Mouse (Mus musculus) CD8-positive naive resting alpha-beta T cell, adult 2 months (primary cell): ENCODE results near the gene Il31ra.
"Not testable (repeated sequence)": the region's sequence is repeated elsewhere in the genome, so short reads cannot be mapped to it uniquely, and the experiment has no call there.

ENCODE experiments used
- DNase-seq, 2 experiments: peaks; one replicate each; pipeline ENCODE4 v3.0.0; 2022; ENCODE audit warnings: low read depth in 2 of 2, low spot score in 2 of 2

Gene Il31ra

GRCm38 (mm10) chr13:112594260-112594659, at the start of gene Il31ra:
Gene Il31ra, minus strand, starts transcription at chr13:112594360.
- DNase-seq, result not testable (repeated sequence)

- no peak for DNase-seq
Measured at GRCm38 (mm10) chr13:112642897-112643296, 48.7 kb upstream of the Il31ra start.

GRCm38 (mm10) chr13:112639111-112639510, 45.0 kb upstream of the Il31ra start:
- no peak for DNase-seq

GRCm38 (mm10) chr13:112636498-112636897, 42.3 kb upstream of the Il31ra start:
- no peak for DNase-seq

- DNase-seq, result no peak
Measured at GRCm38 (mm10) chr13:112635174-112635837, 41.1 kb upstream of the Il31ra start.

- no peak for DNase-seq
Measured at GRCm38 (mm10) chr13:112625566-112625965, 31.4 kb upstream of the Il31ra start.

GRCm38 (mm10) chr13:112624622-112625021, 30.5 kb upstream of the Il31ra start:
- DNase-seq, result no peak

- DNase-seq, result no peak
Measured at GRCm38 (mm10) chr13:112623656-112624055, 29.5 kb upstream of the Il31ra start.

GRCm38 (mm10) chr13:112621592-112621991, 27.4 kb upstream of the Il31ra start:
- DNase-seq, result no peak

- DNase-seq, result no peak
Measured at GRCm38 (mm10) chr13:112608606-112609005, 14.4 kb upstream of the Il31ra start.

- no peak for DNase-seq
Measured at GRCm38 (mm10) chr13:112604411-112604810, 10.3 kb upstream of the Il31ra start.

- DNase-seq, result no peak
Measured at GRCm38 (mm10) chr13:112603839-112604238, 9.7 kb upstream of the Il31ra start.

- DNase-seq, result no peak
Measured at GRCm38 (mm10) chr13:112602607-112603006, 8.4 kb upstream of the Il31ra start.

- DNase-seq, result no peak
Measured at GRCm38 (mm10) chr13:112590254-112590653, 3.9 kb downstream of the Il31ra start.

- DNase-seq, result no peak
Measured at GRCm38 (mm10) chr13:112589625-112590024, 4.5 kb downstream of the Il31ra start.

- no peak for DNase-seq
Measured at GRCm38 (mm10) chr13:112584556-112585237, 9.5 kb downstream of the Il31ra start.

- DNase-seq, result no peak
Measured at GRCm38 (mm10) chr13:112582291-112582690, 11.9 kb downstream of the Il31ra start.

GRCm38 (mm10) chr13:112581796-112582195, 12.4 kb downstream of the Il31ra start:
- no peak for DNase-seq

- DNase-seq, result no peak
Measured at GRCm38 (mm10) chr13:112580590-112581320, 13.4 kb downstream of the Il31ra start.

- peak; percentile 100 for DNase-seq
Measured at GRCm38 (mm10) chr13:112578041-112578440, 16.1 kb downstream of the Il31ra start.

- DNase-seq, result no peak
Measured at GRCm38 (mm10) chr13:112573800-112574199, 20.4 kb downstream of the Il31ra start.

GRCm38 (mm10) chr13:112570768-112571167, 23.4 kb downstream of the Il31ra start:
- DNase-seq, result no peak
